29 mouse cellular contexts compared by ENCODE assay signal in the genomic region with DNA sequence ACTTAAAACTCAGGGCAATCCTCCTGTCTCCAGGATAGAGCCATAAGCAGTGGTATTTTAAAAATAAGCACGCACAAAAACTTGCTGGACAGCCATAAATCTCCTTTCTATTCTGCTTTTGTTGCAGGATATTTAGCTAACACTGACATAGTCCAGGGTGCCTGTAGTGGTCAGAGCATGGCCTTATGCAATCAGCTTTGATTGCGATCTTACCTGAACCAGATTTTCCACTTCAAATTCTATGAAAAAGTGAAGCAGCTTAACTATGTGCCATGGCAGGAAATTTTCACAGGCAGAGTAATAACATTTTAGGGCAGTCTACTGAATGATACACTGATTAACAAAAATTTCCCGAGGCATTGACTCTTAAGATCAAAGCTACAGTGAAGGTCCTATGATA.
DNase-seq lines count a peak whose midpoint lies in the region; ATAC-seq and TF ChIP-seq lines count a peak whose summit lies in the region.
"Had no signal": no experiment of that assay in that cellular context is flagged by ENCODE, and none has a peak within 500 bp of the region (broad histone marks: within the 10 kb centered on the region; RNA-seq: fewer than 3 reads in every experiment).

No protein-coding gene starts in this region.

- intact Hi-C loops in left cerebral cortex, postnatal 25 days (cut with DNase I) = no loop called here

- ATAC-seq in kidney, embryonic 14.5 days (ENCODE audit: low FRiP score, low TSS enrichment) = no peak
- no peak for ATAC-seq in kidney, postnatal 0 days (replicated peaks; ENCODE audit: low FRiP score, low read depth)
- peak; percentile 80 for ATAC-seq in lung, postnatal 0 days
- ATAC-seq: activated CD4-positive, CD25-positive, alpha-beta regulatory T cell, adult 4 months; forebrain, embryonic 13.5 days; forebrain, embryonic 16.5 days had no signal

- H3K36me3 ChIP-seq in kidney, adult 2 months (ENCODE audit: control insufficient read depth, insufficient read depth, low read length) = no peaks in the 10 kb centered on the region; the same call in 1 of the 2 replicates
- H3K36me3 ChIP-seq in kidney, embryonic 14.5 days (ENCODE audit: control insufficient read depth, insufficient read depth, low read length) = no peaks in the 10 kb centered on the region
- H3K36me3 ChIP-seq in kidney, postnatal 0 days (ENCODE audit: insufficient read depth, low read length) = no peaks in the 10 kb centered on the region
- H3K36me3 ChIP-seq in lung, postnatal 0 days (ENCODE audit: insufficient read depth, low read length) = no peaks in the 10 kb centered on the region
- H3K36me3 ChIP-seq: embryonic facial prominence, embryonic 10.5 days; embryonic facial prominence, embryonic 13.5 days; forebrain, embryonic 10.5 days; hindbrain, embryonic 12.5 days had no signal

- no peak for TF ChIP-seq POLR2A in kidney, adult 2 months (IDR thresholded peaks at IDR 0.05; ENCODE audit: low read depth, low read length)
- no peak for TF ChIP-seq POLR2A in lung, adult 2 months (IDR thresholded peaks at IDR 0.05; ENCODE audit: borderline replicate concordance, extremely low read depth, low read depth, low read length)

- H3K27ac ChIP-seq in kidney, adult 2 months (ENCODE audit: insufficient read depth, low read depth, low read length) = peak overlapping the region; percentile 64
- H3K27ac ChIP-seq in kidney, embryonic 14.5 days (ENCODE audit: low read depth, low read length) = no peak overlapping the region
- 0 out of 2 replicates have a peak overlapping the region, but pooled peaks have one; percentile 31 for H3K27ac ChIP-seq in kidney, postnatal 0 days
- H3K27ac ChIP-seq in lung, postnatal 0 days (ENCODE audit: low read length) = no peak overlapping the region
- H3K27ac ChIP-seq: embryonic facial prominence, embryonic 10.5 days; embryonic facial prominence, embryonic 13.5 days; forebrain, embryonic 10.5 days; forebrain, embryonic 13.5 days; heart, adult 2 months; heart, embryonic 10.5 days; heart, embryonic 13.5 days; hindbrain, embryonic 12.5 days had no signal

- WGBS in kidney, adult 2 months = 49% methylated on average over 3 of the region's 3 CpGs
- WGBS in kidney, embryonic 14.5 days = 63% methylated on average over 3 of the region's 3 CpGs
- 60% methylated on average over 3 of the region's 3 CpGs for WGBS in kidney, postnatal 0 days
- 56% methylated on average over 3 of the region's 3 CpGs for WGBS in lung, postnatal 0 days
- 55% methylated on average over 3 of the region's 3 CpGs for WGBS in lung, adult 2 months

- H3K4me1 ChIP-seq in kidney, adult 2 months (ENCODE audit: control insufficient read depth, insufficient read depth, low read length) = peaks cover 14% of the 10 kb centered on the region
- H3K4me1 ChIP-seq in kidney, embryonic 14.5 days (ENCODE audit: control insufficient read depth, insufficient read depth, low read length) = no peaks in the 10 kb centered on the region
- no peaks in the 10 kb centered on the region for H3K4me1 ChIP-seq in kidney, postnatal 0 days (replicated peaks; ENCODE audit: insufficient read depth, low read length)
- H3K4me1 ChIP-seq in lung, postnatal 0 days (ENCODE audit: insufficient read depth, low read depth, low read length) = peaks cover 3% of the 10 kb centered on the region; the same call in 1 of the 2 replicates
- H3K4me1 ChIP-seq in lung, adult 2 months (ENCODE audit: control insufficient read depth, insufficient read depth, low read length) = peaks cover 11% of the 10 kb centered on the region
- H3K4me1 ChIP-seq: embryonic facial prominence, embryonic 10.5 days; embryonic facial prominence, embryonic 13.5 days; forebrain, embryonic 10.5 days; forebrain, embryonic 13.5 days; heart, embryonic 10.5 days; heart, embryonic 13.5 days; hindbrain, embryonic 12.5 days had no signal

- H3K27me3 ChIP-seq in kidney, adult 2 months (replicated peaks; ENCODE audit: control insufficient read depth, insufficient read depth, low read length) = no peaks in the 10 kb centered on the region
- H3K27me3 ChIP-seq in kidney, embryonic 14.5 days (ENCODE audit: control insufficient read depth, insufficient read depth, low read length) = no peaks in the 10 kb centered on the region
- H3K27me3 ChIP-seq in kidney, postnatal 0 days (ENCODE audit: insufficient read depth, low read length) = no peaks in the 10 kb centered on the region
- no peaks in the 10 kb centered on the region for H3K27me3 ChIP-seq in lung, postnatal 0 days (replicated peaks; ENCODE audit: insufficient read depth, low read length)
- H3K27me3 ChIP-seq: embryonic facial prominence, embryonic 13.5 days; forebrain, embryonic 13.5 days; heart, embryonic 13.5 days; hindbrain, embryonic 12.5 days had no signal

- no peak overlapping the region for H3K4me3 ChIP-seq in kidney, adult 2 months (ENCODE audit: insufficient read depth, low read depth, low read length)
- no peak overlapping the region for H3K4me3 ChIP-seq in kidney, embryonic 14.5 days (ENCODE audit: low read length)
- no peak overlapping the region for H3K4me3 ChIP-seq in kidney, postnatal 0 days (replicated peaks; ENCODE audit: low read depth, low read length)
- H3K4me3 ChIP-seq in lung, postnatal 0 days (ENCODE audit: low read depth, low read length) = no peak overlapping the region
- no peak overlapping the region for H3K4me3 ChIP-seq in lung, adult 2 months (replicated peaks; ENCODE audit: extremely low read depth, low read depth, low read length)
- H3K4me3 ChIP-seq: embryonic facial prominence, embryonic 10.5 days; embryonic facial prominence, embryonic 13.5 days; erythroblast, embryonic 14.5 days; forebrain, embryonic 10.5 days; forebrain, embryonic 13.5 days; heart, adult 2 months; heart, embryonic 10.5 days; heart, embryonic 13.5 days; hindbrain, embryonic 12.5 days had no signal

- TF ChIP-seq CTCF in kidney, adult 2 months (conservative IDR thresholded peaks at IDR 0.05; ENCODE audit: insufficient read depth, insufficient read length, low read depth, low read length) = no peak
- no peak for TF ChIP-seq CTCF in kidney, postnatal 0 days (IDR thresholded peaks at IDR 0.05; ENCODE audit: low read depth)
- no peak for TF ChIP-seq CTCF in lung, postnatal 0 days (IDR thresholded peaks at IDR 0.05)
- TF ChIP-seq CTCF in lung, adult 2 months (IDR thresholded peaks at IDR 0.05; ENCODE audit: insufficient read depth, low read length) = no peak

- TF ChIP-seq EP300 in lung, postnatal 0 days (IDR thresholded peaks at IDR 0.05) = peak; percentile 33; the same call in 1 of the 2 replicates

- no peak overlapping the region for H3K9ac ChIP-seq in kidney, embryonic 14.5 days (ENCODE audit: low read depth, low read length)
- H3K9ac ChIP-seq in kidney, postnatal 0 days (ENCODE audit: low read depth, low read length) = no peak overlapping the region
- no peak overlapping the region for H3K9ac ChIP-seq in lung, postnatal 0 days (replicated peaks; ENCODE audit: low read depth)
- H3K9ac ChIP-seq: embryonic facial prominence, embryonic 13.5 days; forebrain, embryonic 13.5 days; heart, embryonic 13.5 days; hindbrain, embryonic 12.5 days had no signal

- no peak overlapping the region for H3K4me2 ChIP-seq in kidney, embryonic 14.5 days (replicated peaks; ENCODE audit: low read depth, low read length)
- no peak overlapping the region for H3K4me2 ChIP-seq in kidney, postnatal 0 days (ENCODE audit: low read length)
- no peak overlapping the region for H3K4me2 ChIP-seq in lung, postnatal 0 days (replicated peaks; ENCODE audit: low read depth, low read length)
- H3K4me2 ChIP-seq: embryonic facial prominence, embryonic 13.5 days; forebrain, embryonic 13.5 days; heart, embryonic 13.5 days; hindbrain, embryonic 12.5 days had no signal

- H3K9me3 ChIP-seq in kidney, embryonic 14.5 days (ENCODE audit: control insufficient read depth, low read length) = no peaks in the 10 kb centered on the region
- H3K9me3 ChIP-seq in kidney, postnatal 0 days (replicated peaks; ENCODE audit: low read length) = no peaks in the 10 kb centered on the region
- H3K9me3 ChIP-seq in lung, postnatal 0 days (ENCODE audit: low read length) = no peaks in the 10 kb centered on the region
- H3K9me3 ChIP-seq: embryonic facial prominence, embryonic 10.5 days; embryonic facial prominence, embryonic 13.5 days; forebrain, embryonic 10.5 days; forebrain, embryonic 13.5 days; heart, embryonic 10.5 days; heart, embryonic 13.5 days; hindbrain, embryonic 12.5 days had no signal

- no peak for DNase-seq in kidney, adult 2 months
- DNase-seq in kidney, postnatal 0 days (ENCODE audit: low spot score) = no peak
- no peak for DNase-seq in kidney, adult 9 months
- DNase-seq in lung, postnatal 0 days (ENCODE audit: low spot score) = peak; percentile 79
- DNase-seq in lung, adult 2 months = no peak
- peak; percentile 66 for DNase-seq in lung, postnatal 25 days (ENCODE audit: low spot score)
- no peak for DNase-seq in left cerebral cortex, postnatal 25 days (ENCODE audit: low spot score in 2 of 2)
- DNase-seq: adrenal gland, adult 8-10 months; adrenal gland, postnatal 25 days; cerebellum, adult 11-12 months; cerebellum, adult 8-10 months; cerebellum, postnatal 10 days; cerebellum, postnatal 36 days; embryo, embryonic 11 days; gastrocnemius, postnatal 10 days; gastrocnemius, postnatal 36 days; heart, adult 2 months; heart, postnatal 14 days had no signal

Comparison
In these comparisons a context has a peak if more than half of its experiments do, and no peak if none do; other contexts are left out.
1. DNase-seq: peak in lung, postnatal 0 days (single experiment) and lung, postnatal 25 days (single experiment); none in kidney, adult 2 months (single experiment), kidney, postnatal 0 days (single experiment), kidney, adult 9 months (single experiment), lung, adult 2 months (single experiment) and left cerebral cortex, postnatal 25 days (0 of 2).
2. H3K27ac ChIP-seq: peak in kidney, adult 2 months (single experiment) and kidney, postnatal 0 days (single experiment); none in kidney, embryonic 14.5 days (single experiment) and lung, postnatal 0 days (single experiment).